In the genomic region with DNA sequence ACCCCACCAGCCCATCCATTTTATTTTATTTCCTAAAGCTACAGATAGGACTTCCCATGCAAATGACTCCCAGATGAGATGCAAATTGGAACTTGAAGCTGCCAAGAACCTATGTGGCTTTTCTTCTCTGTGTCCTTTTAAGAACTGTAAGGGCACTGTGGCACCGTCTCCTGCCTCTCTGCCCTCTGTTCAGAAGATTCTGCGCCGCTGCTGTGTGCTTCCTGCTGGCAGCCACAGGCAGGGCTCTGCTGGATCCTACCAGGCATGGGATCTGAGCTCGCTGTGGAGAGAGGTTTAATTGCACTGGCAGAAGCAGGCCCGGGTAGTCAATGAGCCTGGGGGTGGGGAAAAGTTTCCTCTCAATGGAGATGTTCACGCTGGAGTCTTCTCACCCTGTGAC, we compare ENCODE assay signal across 23 mouse cellular contexts.
DNase-seq lines count a peak whose midpoint lies in the region; ATAC-seq and TF ChIP-seq lines count a peak whose summit lies in the region.
"Had no signal": no experiment of that assay in that cellular context is flagged by ENCODE, and none has a peak within 500 bp of the region (broad histone marks: within the 10 kb centered on the region; RNA-seq: fewer than 3 reads in every experiment).

No protein-coding gene starts in this region.

- H3K4me1 ChIP-seq in forebrain, embryonic 15.5 days, result peaks cover 7% of the 10 kb centered on the region
- H3K4me1 ChIP-seq in forebrain, embryonic 10.5 days, result peaks cover 28% of the 10 kb centered on the region
- peaks cover 8% of the 10 kb centered on the region; the same call in 1 of the 2 replicates for H3K4me1 ChIP-seq in hindbrain, postnatal 0 days (ENCODE audit: insufficient read depth, low read length)
- 0 out of 2 replicates have a peak, but pooled peaks cover 2% of the 10 kb centered on the region for H3K4me1 ChIP-seq in hindbrain, embryonic 11.5 days (replicated peaks; ENCODE audit: control insufficient read depth, insufficient read depth, low read length)
- peaks cover 2% of the 10 kb centered on the region; the same call in 1 of the 2 replicates for H3K4me1 ChIP-seq in neural tube, embryonic 14.5 days (ENCODE audit: control insufficient read depth, insufficient read depth, low read length)
- peaks cover 30% of the 10 kb centered on the region for H3K4me1 ChIP-seq in limb, embryonic 10.5 days
- H3K4me1 ChIP-seq: embryonic facial prominence, embryonic 12.5 days had no signal

- no peak overlapping the region for H3K4me3 ChIP-seq in forebrain, embryonic 15.5 days
- no peak overlapping the region for H3K4me3 ChIP-seq in forebrain, embryonic 10.5 days
- H3K4me3 ChIP-seq in hindbrain, postnatal 0 days (ENCODE audit: low read length), result no peak overlapping the region
- H3K4me3 ChIP-seq in hindbrain, embryonic 11.5 days (ENCODE audit: low read depth, low read length), result no peak overlapping the region
- H3K4me3 ChIP-seq in neural tube, embryonic 14.5 days (ENCODE audit: low read depth, low read length), result no peak overlapping the region
- H3K4me3 ChIP-seq in limb, embryonic 10.5 days, result no peak overlapping the region
- H3K4me3 ChIP-seq: embryonic facial prominence, embryonic 12.5 days; forebrain, embryonic 13.5 days; heart, adult 2 months; heart, embryonic 15.5 days; hindbrain, embryonic 15.5 days had no signal

- no peak for DNase-seq in forebrain, embryonic 10.5 days (ENCODE audit: extremely low spot score, low spot score)
- DNase-seq in hindbrain, postnatal 0 days (ENCODE audit: low spot score), result no peak
- DNase-seq in hindbrain, embryonic 11.5 days (ENCODE audit: low spot score), result no peak
- no peak for DNase-seq in neural tube, embryonic 10.5 days (ENCODE audit: extremely low spot score, low spot score)
- no peak for DNase-seq in limb, embryonic 10.5 days (ENCODE audit: low spot score)
- DNase-seq: adrenal gland, adult 8-10 months; adrenal gland, postnatal 36 days; B cell, adult 2 months; cerebellum, adult 11 months; cerebellum, adult 8-10 months; cerebellum, postnatal 25 days; gastrocnemius, postnatal 14 days; heart, adult 2 months; heart, postnatal 14 days had no signal

- H3K9me3 ChIP-seq in forebrain, embryonic 15.5 days, result no peaks in the 10 kb centered on the region
- H3K9me3 ChIP-seq in forebrain, embryonic 10.5 days, result no peaks in the 10 kb centered on the region
- no peaks in the 10 kb centered on the region for H3K9me3 ChIP-seq in hindbrain, postnatal 0 days (ENCODE audit: low read length)
- no peaks in the 10 kb centered on the region for H3K9me3 ChIP-seq in hindbrain, embryonic 11.5 days (ENCODE audit: control insufficient read depth, low read length)
- no peaks in the 10 kb centered on the region for H3K9me3 ChIP-seq in neural tube, embryonic 14.5 days (ENCODE audit: control insufficient read depth, low read length)
- no peaks in the 10 kb centered on the region for H3K9me3 ChIP-seq in limb, embryonic 10.5 days (replicated peaks)
- H3K9me3 ChIP-seq: embryonic facial prominence, embryonic 12.5 days; forebrain, embryonic 13.5 days; heart, embryonic 15.5 days; hindbrain, embryonic 15.5 days had no signal

- H3K36me3 ChIP-seq in forebrain, embryonic 15.5 days, result no peaks in the 10 kb centered on the region
- H3K36me3 ChIP-seq in forebrain, embryonic 10.5 days (replicated peaks), result no peaks in the 10 kb centered on the region
- H3K36me3 ChIP-seq in hindbrain, postnatal 0 days (ENCODE audit: insufficient read depth, low read length), result no peaks in the 10 kb centered on the region
- H3K36me3 ChIP-seq in hindbrain, embryonic 11.5 days (ENCODE audit: control insufficient read depth, insufficient read depth, low read length), result no peaks in the 10 kb centered on the region
- H3K36me3 ChIP-seq in neural tube, embryonic 14.5 days (ENCODE audit: control insufficient read depth, insufficient read depth, low read length), result no peaks in the 10 kb centered on the region
- no peaks in the 10 kb centered on the region for H3K36me3 ChIP-seq in limb, embryonic 10.5 days
- H3K36me3 ChIP-seq: embryonic facial prominence, embryonic 12.5 days; G1E; heart, embryonic 15.5 days; hindbrain, embryonic 15.5 days had no signal

- H3K27me3 ChIP-seq in forebrain, embryonic 15.5 days, result no peaks in the 10 kb centered on the region
- no peaks in the 10 kb centered on the region for H3K27me3 ChIP-seq in forebrain, embryonic 10.5 days (ENCODE audit: poor library complexity, severe bottlenecking)
- H3K27me3 ChIP-seq in hindbrain, postnatal 0 days (ENCODE audit: insufficient read depth, low read length), result no peaks in the 10 kb centered on the region
- H3K27me3 ChIP-seq in hindbrain, embryonic 11.5 days (ENCODE audit: control insufficient read depth, insufficient read depth, low read length), result no peaks in the 10 kb centered on the region
- no peaks in the 10 kb centered on the region for H3K27me3 ChIP-seq in neural tube, embryonic 14.5 days (ENCODE audit: control insufficient read depth, insufficient read depth, low read length)
- no peaks in the 10 kb centered on the region for H3K27me3 ChIP-seq in limb, embryonic 10.5 days (ENCODE audit: low read depth, poor library complexity, severe bottlenecking)
- H3K27me3 ChIP-seq: embryonic facial prominence, embryonic 12.5 days; forebrain, embryonic 13.5 days; hindbrain, embryonic 15.5 days had no signal

- ATAC-seq in forebrain, embryonic 15.5 days (replicated peaks), result 0 out of 2 replicates have a peak, but pooled peaks have one; percentile 23
- 0 out of 2 replicates have a peak, but pooled peaks have one; percentile 41 for ATAC-seq in hindbrain, postnatal 0 days
- ATAC-seq in hindbrain, embryonic 11.5 days (ENCODE audit: low FRiP score), result no peak
- peak; percentile 60; the same call in 1 of the 2 replicates for ATAC-seq in neural tube, embryonic 14.5 days (ENCODE audit: low read depth)
- ATAC-seq: CD4-positive, CD25-positive, alpha-beta regulatory T cell, adult 4 months; forebrain, embryonic 13.5 days had no signal

- no peak overlapping the region for H3K4me2 ChIP-seq in forebrain, embryonic 15.5 days (replicated peaks)
- no peak overlapping the region for H3K4me2 ChIP-seq in hindbrain, postnatal 0 days (ENCODE audit: low read depth, low read length)
- no peak overlapping the region for H3K4me2 ChIP-seq in hindbrain, embryonic 11.5 days (replicated peaks; ENCODE audit: low read depth, low read length)
- no peak overlapping the region for H3K4me2 ChIP-seq in neural tube, embryonic 14.5 days (ENCODE audit: low read depth, low read length)
- H3K4me2 ChIP-seq: embryonic facial prominence, embryonic 12.5 days; forebrain, embryonic 13.5 days; heart, embryonic 11.5 days; heart, embryonic 15.5 days; hindbrain, embryonic 15.5 days had no signal

- H3K9ac ChIP-seq in forebrain, embryonic 15.5 days (replicated peaks), result no peak overlapping the region
- no peak overlapping the region for H3K9ac ChIP-seq in hindbrain, postnatal 0 days (replicated peaks; ENCODE audit: low read length)
- no peak overlapping the region for H3K9ac ChIP-seq in hindbrain, embryonic 11.5 days (ENCODE audit: low read depth, low read length)
- H3K9ac ChIP-seq in neural tube, embryonic 14.5 days (replicated peaks; ENCODE audit: low read depth, low read length), result no peak overlapping the region
- H3K9ac ChIP-seq: embryonic facial prominence, embryonic 12.5 days; forebrain, embryonic 13.5 days; heart, embryonic 15.5 days; hindbrain, embryonic 15.5 days had no signal

- TF ChIP-seq CTCF in hindbrain, postnatal 0 days (IDR thresholded peaks at IDR 0.05; ENCODE audit: low read depth), result no peak

- 21% methylated on average over 6 of the region's 6 CpGs for WGBS in forebrain, embryonic 15.5 days
- 52% methylated on average over 6 of the region's 6 CpGs for WGBS in forebrain, embryonic 10.5 days
- WGBS in hindbrain, postnatal 0 days, result 28% methylated on average over 6 of the region's 6 CpGs
- 46% methylated on average over 6 of the region's 6 CpGs for WGBS in hindbrain, embryonic 11.5 days
- 21% methylated on average over 6 of the region's 6 CpGs for WGBS in neural tube, embryonic 14.5 days
- 51% methylated on average over 6 of the region's 6 CpGs for WGBS in limb, embryonic 10.5 days

- H3K27ac ChIP-seq in forebrain, embryonic 15.5 days (replicated peaks), result no peak overlapping the region
- no peak overlapping the region for H3K27ac ChIP-seq in forebrain, embryonic 10.5 days
- no peak overlapping the region for H3K27ac ChIP-seq in hindbrain, postnatal 0 days
- no peak overlapping the region for H3K27ac ChIP-seq in hindbrain, embryonic 11.5 days (ENCODE audit: low read depth, low read length)
- H3K27ac ChIP-seq in neural tube, embryonic 14.5 days (ENCODE audit: low read depth, low read length), result no peak overlapping the region
- no peak overlapping the region for H3K27ac ChIP-seq in limb, embryonic 10.5 days
- H3K27ac ChIP-seq: embryonic facial prominence, embryonic 12.5 days; forebrain, embryonic 13.5 days; heart, adult 2 months; heart, embryonic 15.5 days; hindbrain, embryonic 15.5 days had no signal
